9 mouse cellular contexts compared by ENCODE assay signal in the genomic region with DNA sequence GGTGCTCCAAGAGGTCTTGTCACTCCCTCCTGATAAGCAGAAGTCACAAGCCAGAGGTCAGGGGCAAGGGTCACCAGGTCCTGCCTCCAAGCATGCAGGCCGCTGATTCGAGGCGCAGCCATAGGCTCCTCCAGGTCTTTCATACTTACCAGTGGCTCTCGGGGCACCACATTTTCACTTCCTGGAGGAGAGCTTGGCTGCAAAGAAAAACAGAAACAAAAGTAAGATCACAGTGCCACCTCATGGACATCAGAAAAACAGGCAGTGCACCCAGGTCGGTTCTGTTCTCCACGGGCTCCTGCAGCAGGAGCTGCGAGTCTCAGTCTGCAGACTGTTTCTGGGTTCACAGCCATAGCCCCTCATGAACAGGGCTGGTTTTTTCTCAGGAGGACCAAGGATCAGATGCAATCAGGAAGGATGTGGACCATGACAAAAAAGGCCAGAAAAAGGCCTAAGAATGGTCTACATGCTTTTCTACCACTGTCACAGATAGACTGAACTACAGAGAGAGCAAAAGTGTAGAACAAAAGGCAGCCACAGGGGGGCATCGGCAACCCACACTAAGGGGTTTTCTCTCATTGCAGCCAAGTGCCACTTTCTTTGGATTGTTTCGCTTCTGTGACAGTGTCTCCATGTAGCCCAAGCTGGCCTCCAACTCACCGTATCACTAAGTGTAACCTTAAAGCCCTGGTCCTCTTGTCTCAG. TPM values are rescaled to one million over a fixed set of nuclear protein-coding genes. Genes with fewer than 3 reads are reported as not detected.
DNase-seq lines count a peak whose midpoint lies in the region; ATAC-seq and TF ChIP-seq lines count a peak whose summit lies in the region.
"Had no signal": no experiment of that assay in that cellular context is flagged by ENCODE, and none has a peak within 500 bp of the region (broad histone marks: within the 10 kb centered on the region; RNA-seq: fewer than 3 reads in every experiment).

No protein-coding gene starts in this region.

- TF ChIP-seq CTCF in Patski (IDR thresholded peaks at IDR 0.05), result peak; percentile 80

- ATAC-seq in Patski, result peak; percentile 81
- peak; percentile 80 for ATAC-seq in hindbrain, embryonic 16.5 days

- peaks cover 5% of the 10 kb centered on the region; the same call in 1 of the 2 replicates for H3K36me3 ChIP-seq in hindbrain, embryonic 16.5 days (ENCODE audit: control insufficient read depth, insufficient read depth, low read length)

- POLR2A ChIA-PET in Patski (lab: Charles Lee), result interaction anchor here (0.6 to 1.1 kb wide), 4 partner anchors 15 to 373 kb away, joined by 3 read pairs; a partner anchor contains a TSS

- WGBS in hindbrain, embryonic 16.5 days, result 21% methylated on average over 10 of the region's 10 CpGs

- no peaks in the 10 kb centered on the region for H3K27me3 ChIP-seq in Patski
- no peaks in the 10 kb centered on the region for H3K27me3 ChIP-seq in hindbrain, embryonic 16.5 days (replicated peaks; ENCODE audit: control insufficient read depth, insufficient read depth, low read length)
- H3K27me3 ChIP-seq: limb, embryonic 15.5 days had no signal

- H3K9me3 ChIP-seq in hindbrain, embryonic 16.5 days (ENCODE audit: control insufficient read depth, low read length), result no peaks in the 10 kb centered on the region
- H3K9me3 ChIP-seq: limb, embryonic 15.5 days had no signal

- in situ Hi-C loops in Patski (cut with MboI; ENCODE audit: low pct_unique_long_range_greater_than_20kb), result loop anchor here (5.0 kb wide), 1 partner anchor 61 kb away; a partner anchor contains a TSS

- H3K27ac ChIP-seq in hindbrain, embryonic 16.5 days (ENCODE audit: low read depth, low read length), result no peak overlapping the region
- H3K27ac ChIP-seq: limb, embryonic 15.5 days had no signal

- DNase-seq in Patski (ENCODE audit: low read depth, low spot score), result no peak
- peak; percentile 67 to 79 for DNase-seq in cerebellum, postnatal 14 days
- DNase-seq in gastrocnemius, adult 18-20 months (ENCODE audit: low spot score), result peak; percentile 67
- peak; percentile 69 for DNase-seq in left cerebral cortex, adult 11 months (ENCODE audit: low spot score)
- peak; percentile 87 for DNase-seq in lung, postnatal 36 days
- peak; percentile 67 for DNase-seq in retina, postnatal 7 days (ENCODE audit: low read depth, low spot score)
- peak; percentile 84 for DNase-seq in thymus, postnatal 4 days

- peaks cover 4% of the 10 kb centered on the region for H3K4me1 ChIP-seq in hindbrain, embryonic 16.5 days (ENCODE audit: control insufficient read depth, insufficient read depth, low read depth, low read length)

- H3K9ac ChIP-seq in hindbrain, embryonic 16.5 days (ENCODE audit: low read depth, low read length), result no peak overlapping the region; the same call in 1 of the 2 replicates
- H3K9ac ChIP-seq: limb, embryonic 15.5 days had no signal

- no peak overlapping the region for H3K4me2 ChIP-seq in hindbrain, embryonic 16.5 days (ENCODE audit: low read length)
- H3K4me2 ChIP-seq: limb, embryonic 15.5 days had no signal

- no peak overlapping the region for H3K4me3 ChIP-seq in hindbrain, embryonic 16.5 days (ENCODE audit: low read length)
- H3K4me3 ChIP-seq: limb, embryonic 15.5 days had no signal

- CTCF ChIA-PET in Patski (lab: Charles Lee), result interaction anchor here (0.6 to 3.1 kb wide), 11 partner anchors 9 to 394 kb away, joined by 3 to 8 read pairs (median 4); a partner anchor contains a TSS

RNA-seq across cellular contexts. Expression of a gene that starts 23.7 kb away (rescaled TPM):
- polyA plus RNA-seq in Patski (2021), result 41.3 TPM
- total RNA-seq in gastrocnemius, adult 18-20 months (2021), result 10 to 100 TPM; 22.8 to 24.0 TPM
- 62.4 and 63.9 TPM in 2 replicates for polyA plus RNA-seq in hindbrain, embryonic 16.5 days (2015; fragmentation: Nextera tagmentation; extraction: Ambion mirVana)

RNA-seq across cellular contexts. Expression of a gene that starts 27.9 kb away (rescaled TPM):
- polyA plus RNA-seq in Patski (2021), result 16.3 TPM
- total RNA-seq in gastrocnemius, adult 18-20 months (2021), result 10 to 100 TPM; 72.7 to 76.3 TPM
- polyA plus RNA-seq in hindbrain, embryonic 16.5 days (2015; fragmentation: Nextera tagmentation; extraction: Ambion mirVana), result 24.6 and 25.6 TPM in 2 replicates

RNA-seq across cellular contexts. Expression of a gene that starts 50.5 kb away (rescaled TPM):
- 0.18 TPM for polyA plus RNA-seq in Patski (2021)
- under 1 TPM in 1 of 2 experiments, not detected in 1; 0.83 TPM for total RNA-seq in gastrocnemius, adult 18-20 months (2021)
- polyA plus RNA-seq in hindbrain, embryonic 16.5 days (2015; fragmentation: Nextera tagmentation; extraction: Ambion mirVana), result 0.41 and 0.64 TPM in 2 replicates
- polyA plus RNA-seq: limb, embryonic 15.5 days had no signal
